Mouse (Mus musculus) kidney, embryonic 16.5 days (tissue): ENCODE results near the gene Fam173b. TPM values are rescaled to one million over a fixed set of nuclear protein-coding genes. Genes with fewer than 3 reads are reported as not detected.

Experiments
- ATAC-seq: fragments of 200-750 bp; cut with Nextera tagmentation; 2 replicates; pipeline ENCODE4 v1.8.0; 2017; ENCODE audit warnings: moderate TSS enrichment; ENCODE audit not compliant: low FRiP score, low TSS enrichment
- H3K27ac ChIP-seq: fragments of 300-500 bp; sonication (generic); 2 replicates; pipeline ENCODE4 v1.5.1; 2014; ENCODE audit warnings: low read length
- H3K27me3 ChIP-seq: fragments of 300-500 bp; sonication (generic); 2 replicates; pipeline ENCODE4 v1.6.1; 2014; ENCODE audit warnings: low read length, control low read depth, mixed read lengths; ENCODE audit not compliant: insufficient read depth
- H3K36me3 ChIP-seq: fragments of 300-500 bp; sonication (generic); 2 replicates; pipeline ENCODE4 v1.6.1; 2014; ENCODE audit warnings: low read length, control low read depth, mixed read lengths; ENCODE audit not compliant: insufficient read depth
- H3K4me1 ChIP-seq: fragments of 300-500 bp; sonication (generic); 2 replicates; pipeline ENCODE4 v1.6.1; 2014; ENCODE audit warnings: low read length, control low read depth, mixed read lengths; ENCODE audit not compliant: insufficient read depth
- H3K4me2 ChIP-seq: fragments of 300-500 bp; sonication (generic); replicated peaks from 2 replicates; pipeline ENCODE4 v1.6.1; 2014; ENCODE audit warnings: low read depth, low read length
- H3K4me3 ChIP-seq: fragments of 300-500 bp; sonication (generic); 2 replicates; pipeline ENCODE4 v1.5.1; 2014; ENCODE audit warnings: mild to moderate bottlenecking, low read length
- H3K9ac ChIP-seq: fragments of 300-500 bp; sonication (generic); replicated peaks from 2 replicates; pipeline ENCODE4 v1.6.1; 2014; ENCODE audit warnings: low read length
- H3K9me3 ChIP-seq: fragments of 300-500 bp; sonication (generic); 2 replicates; pipeline ENCODE4 v1.6.1; 2016; ENCODE audit warnings: low read length, control low read depth
- WGBS: fragments of 180-500 bp; shearing (Covaris S2); extraction: QIAGEN DNeasy Blood & Tissue Kit; methylation state at CpG from one replicate; pipeline ENCODE4 v1.1.7; 2014; 5-methylcytosine and 5-hydroxymethylcytosine counted together
- polyA plus RNA-seq: library from polyadenylated mRNA; unstranded; fragments of >200 nt; fragmentation: Nextera tagmentation; extraction: Ambion mirVana; gene quantifications from 2 replicates; pipeline ENCODE4 v1.2.1, GENCODE M21; 2015

Fam173b gene
- 14.2 and 14.8 TPM in 2 replicates for polyA plus RNA-seq

DNA sequence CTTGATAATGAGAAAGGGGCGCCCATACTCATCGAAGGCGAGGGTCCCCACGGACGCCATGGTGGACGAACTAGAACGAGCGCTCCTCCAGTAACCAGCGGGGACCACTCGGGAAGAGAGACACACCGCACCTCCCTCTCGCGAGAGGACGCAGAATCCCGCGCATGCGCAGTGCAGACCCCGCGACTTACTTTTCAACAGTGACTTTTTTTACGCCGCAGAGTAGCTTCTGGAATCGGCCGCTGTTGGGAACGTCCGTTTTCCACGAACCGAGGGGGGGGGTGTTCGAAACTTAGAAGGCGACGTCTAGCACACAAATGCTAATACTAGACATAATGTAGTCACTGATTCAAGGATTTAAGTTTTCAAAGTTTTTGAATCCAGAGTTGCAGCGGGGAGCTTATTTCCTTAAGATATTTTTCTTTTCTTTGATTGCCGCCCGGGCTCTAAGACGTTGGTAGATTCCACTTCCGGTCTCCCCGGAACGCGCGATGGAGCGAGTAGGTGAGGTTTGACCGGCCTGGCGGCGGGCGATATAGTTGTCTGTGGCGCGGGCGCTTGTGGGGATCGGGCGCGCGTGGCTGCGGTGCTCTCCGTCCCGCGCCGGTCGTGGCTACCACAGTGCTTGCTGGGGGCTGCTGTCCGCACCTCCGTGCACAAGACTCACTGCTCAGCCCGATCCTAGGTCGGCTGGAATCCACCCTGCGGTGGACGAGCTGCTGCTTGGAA lies at the start of gene Fam173b, which contains the start of gene Cct5:
TSS of gene Fam173b (plus strand) at position 207 of the 729 bp plus-strand sequence.
TSS of gene Cct5 (minus strand) at position 159 of the 729 bp plus-strand sequence.
- peak; percentile 91 for ATAC-seq
- peak within 1 kb of the TSS; percentile 95 for H3K4me2 ChIP-seq
- peak within 1 kb of the TSS; percentile 94 for H3K9ac ChIP-seq
- H3K9me3 ChIP-seq: no peaks in the 10 kb centered on the region
- peak within 1 kb of the TSS; percentile 83 for H3K27ac ChIP-seq
- peaks cover 9% of the 10 kb centered on the region for H3K36me3 ChIP-seq
- peaks cover 25% of the 10 kb centered on the region for H3K4me1 ChIP-seq
- H3K4me3 ChIP-seq: peak within 1 kb of the TSS; percentile 67
- H3K27me3 ChIP-seq: no peaks in the 10 kb centered on the region
- WGBS: under 1% methylated on average over 63 of the region's 63 CpGs

DNA sequence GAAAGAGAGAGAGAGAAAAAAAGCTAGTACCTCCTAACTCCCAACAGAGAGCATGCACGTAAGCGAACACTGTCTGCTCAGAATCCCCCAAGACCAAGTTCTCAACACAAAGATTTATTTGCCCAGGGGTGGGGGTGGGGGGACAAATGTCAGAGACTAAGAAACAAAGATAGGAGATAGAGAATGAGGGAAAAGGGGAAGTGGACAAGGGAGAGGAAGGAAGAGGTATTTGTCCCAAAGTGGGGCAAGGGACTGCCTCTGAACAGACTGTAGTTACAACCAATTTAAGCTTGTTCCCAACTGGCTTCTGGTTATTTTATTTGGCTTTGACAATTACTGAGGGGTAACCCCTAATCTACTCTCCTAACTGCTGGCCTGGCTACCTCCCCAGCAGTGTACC lies 46.8 kb upstream of the Fam173b start:
- H3K9me3 ChIP-seq: 0 out of 2 replicates have a peak, but pooled peaks cover 2% of the 10 kb centered on the region
- H3K9ac ChIP-seq: no peak overlapping the region
- H3K36me3 ChIP-seq: no peaks in the 10 kb centered on the region
- H3K27ac ChIP-seq: no peak overlapping the region
- no peaks in the 10 kb centered on the region for H3K4me1 ChIP-seq
- H3K4me3 ChIP-seq: no peak overlapping the region
- no peak overlapping the region for H3K4me2 ChIP-seq
- H3K27me3 ChIP-seq: no peaks in the 10 kb centered on the region
- 87% methylated on average over 2 of the region's 2 CpGs for WGBS
- no peak for ATAC-seq

DNA sequence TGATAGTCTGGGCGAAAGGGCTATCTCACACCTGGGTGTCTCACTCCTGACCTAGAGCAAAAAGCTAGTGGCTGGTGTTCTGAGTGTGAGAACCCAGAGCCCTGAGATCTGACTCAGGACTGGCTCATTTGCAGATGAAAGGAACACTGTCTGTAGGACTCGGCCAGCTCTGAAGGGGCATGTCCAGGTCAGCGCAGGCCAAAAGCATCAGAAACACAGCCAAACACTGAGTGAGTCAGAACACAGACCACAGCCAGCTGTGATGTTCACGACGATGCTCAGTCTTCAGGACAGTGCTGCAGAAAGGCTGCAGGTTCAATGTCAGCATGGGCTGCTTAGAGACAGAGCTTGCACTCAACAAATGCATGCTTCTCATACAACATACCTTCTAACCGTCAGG lies 40.3 kb upstream of the Fam173b start:
- Histone ChIP-seq H3K4me3 (no peak overlapping the region), H3K36me3 (no peaks in the 10 kb centered on the region), H3K4me2 (no peak overlapping the region), H3K27ac (no peak overlapping the region), H3K9me3 (0 out of 2 replicates have a peak, but pooled peaks cover 5% of the 10 kb centered on the region), H3K9ac (no peak overlapping the region), H3K27me3 (no peaks in the 10 kb centered on the region), H3K4me1 (peaks cover 15% of the 10 kb centered on the region)
- no peak for ATAC-seq
- 80% methylated on average over 6 of the region's 6 CpGs for WGBS

DNA sequence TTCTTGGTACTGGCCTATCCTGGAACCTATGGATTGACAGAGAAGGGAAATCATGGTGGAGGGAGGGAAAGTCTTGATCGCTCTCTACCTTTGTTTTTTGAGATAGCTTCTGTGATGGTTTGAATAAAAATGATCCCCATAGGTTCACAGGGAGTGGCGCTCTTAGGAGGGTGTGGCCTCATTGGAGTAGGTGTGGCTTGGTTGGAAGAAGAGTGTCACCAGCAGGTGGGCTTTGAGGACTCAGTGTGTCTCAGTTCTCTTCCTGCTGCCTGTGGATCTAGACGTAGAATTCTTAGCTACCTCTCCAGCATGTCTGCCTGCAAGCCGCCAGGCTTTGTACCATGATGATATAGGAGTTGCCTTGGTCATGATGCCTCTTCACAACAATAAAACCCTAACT lies 39.7 kb upstream of the Fam173b start:
- WGBS: 96% methylated on average over 4 of the region's 4 CpGs
- Histone ChIP-seq H3K27ac (no peak overlapping the region), H3K9me3 (0 out of 2 replicates have a peak, but pooled peaks cover 5% of the 10 kb centered on the region), H3K4me3 (no peak overlapping the region), H3K4me1 (peaks cover 15% of the 10 kb centered on the region), H3K4me2 (no peak overlapping the region), H3K27me3 (no peaks in the 10 kb centered on the region), H3K36me3 (no peaks in the 10 kb centered on the region), H3K9ac (no peak overlapping the region)
- ATAC-seq: no peak

DNA sequence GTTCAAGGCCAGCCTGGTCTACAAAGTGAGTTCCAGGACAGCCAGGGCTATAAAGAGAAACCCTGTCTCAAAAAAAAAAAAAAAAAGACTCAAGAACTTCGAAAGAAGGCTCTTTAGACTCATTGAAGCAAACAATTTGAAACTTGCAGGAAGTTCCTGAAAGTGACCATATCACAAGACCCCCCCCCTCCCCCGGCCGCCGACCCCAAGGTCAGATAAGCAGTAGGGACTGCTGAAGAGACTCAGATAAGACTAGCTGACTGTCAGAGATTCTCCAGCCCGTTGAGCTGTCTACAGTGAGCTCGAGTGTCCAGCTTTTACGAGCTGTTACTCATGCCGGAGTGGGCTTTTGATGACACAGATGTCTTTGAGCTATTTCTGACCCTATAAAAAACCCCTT lies 38.8 kb upstream of the Fam173b start:
- H3K27ac ChIP-seq: peak overlapping the region; percentile 73; the same call in 1 of the 2 replicates
- 58% methylated on average over 8 of the region's 8 CpGs for WGBS

DNA sequence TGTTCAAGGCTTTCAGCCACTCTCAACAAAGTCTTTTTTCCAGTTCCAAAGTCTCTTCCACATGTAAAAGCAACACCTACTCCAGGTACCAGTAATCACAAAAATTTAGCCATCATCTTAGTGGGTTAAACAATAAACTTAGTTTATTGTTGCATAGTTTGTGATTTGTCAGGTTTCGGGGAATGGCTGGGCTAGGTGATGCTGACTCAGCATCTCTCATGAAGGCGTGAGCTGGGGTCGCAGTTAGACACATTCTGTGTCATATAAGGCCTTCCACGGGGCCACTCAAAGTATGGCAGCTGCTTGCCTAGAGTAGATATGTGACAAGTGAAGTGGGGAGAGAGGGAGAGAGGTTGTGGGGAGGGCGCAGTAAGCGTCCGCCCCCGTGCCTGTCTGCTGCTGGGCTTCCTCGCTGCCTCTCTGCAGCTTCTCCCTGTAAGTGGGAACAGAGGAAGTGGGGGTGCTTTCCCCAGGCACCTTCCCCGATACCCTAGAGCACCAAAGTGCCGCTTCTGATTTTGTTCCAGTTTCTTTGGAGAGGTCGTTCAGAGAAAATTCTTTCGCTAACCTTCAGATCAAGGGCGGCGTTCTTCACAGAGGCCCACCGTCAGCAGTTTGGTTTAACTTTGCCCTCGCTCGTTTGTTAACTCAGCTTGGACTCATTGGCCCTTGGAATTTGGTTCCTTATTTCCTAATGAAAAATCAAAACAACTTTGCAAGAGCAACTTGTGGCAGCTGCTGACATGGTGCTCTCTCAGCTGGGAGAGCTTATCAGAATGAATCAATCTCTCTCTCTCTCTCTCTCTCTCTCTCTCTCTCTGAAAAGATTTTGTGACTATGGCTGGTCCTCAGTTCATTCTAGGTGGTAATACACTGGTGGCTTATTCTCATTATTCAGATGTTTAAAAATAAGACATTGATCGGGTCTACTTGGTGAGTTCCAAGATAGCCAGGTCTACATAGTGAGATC lies 37.8 kb upstream of the Fam173b start:
- no peaks in the 10 kb centered on the region for H3K27me3 ChIP-seq
- H3K27ac ChIP-seq: peak overlapping the region; percentile 73
- 45% methylated on average over 19 of the region's 19 CpGs for WGBS
- peak overlapping the region; percentile 38 for H3K4me2 ChIP-seq
- 0 out of 2 replicates have a peak, but pooled peaks cover 5% of the 10 kb centered on the region for H3K9me3 ChIP-seq
- no peaks in the 10 kb centered on the region for H3K36me3 ChIP-seq
- H3K4me1 ChIP-seq: peaks cover 23% of the 10 kb centered on the region
- peak; percentile 21; the same call in 1 of the 2 replicates for ATAC-seq
- H3K9ac ChIP-seq: 0 out of 2 replicates have a peak overlapping the region, but pooled peaks have one; percentile 41
- no peak overlapping the region for H3K4me3 ChIP-seq

More for the DNA sequence above, 38.8 kb upstream of the Fam173b start:
- ATAC-seq: no peak
- H3K9ac ChIP-seq: no peak overlapping the region
- H3K4me1 ChIP-seq: peaks cover 15% of the 10 kb centered on the region
- no peaks in the 10 kb centered on the region for H3K36me3 ChIP-seq
- no peaks in the 10 kb centered on the region for H3K27me3 ChIP-seq
- no peak overlapping the region for H3K4me3 ChIP-seq
- 0 out of 2 replicates have a peak, but pooled peaks cover 5% of the 10 kb centered on the region for H3K9me3 ChIP-seq
- no peak overlapping the region for H3K4me2 ChIP-seq

DNA sequence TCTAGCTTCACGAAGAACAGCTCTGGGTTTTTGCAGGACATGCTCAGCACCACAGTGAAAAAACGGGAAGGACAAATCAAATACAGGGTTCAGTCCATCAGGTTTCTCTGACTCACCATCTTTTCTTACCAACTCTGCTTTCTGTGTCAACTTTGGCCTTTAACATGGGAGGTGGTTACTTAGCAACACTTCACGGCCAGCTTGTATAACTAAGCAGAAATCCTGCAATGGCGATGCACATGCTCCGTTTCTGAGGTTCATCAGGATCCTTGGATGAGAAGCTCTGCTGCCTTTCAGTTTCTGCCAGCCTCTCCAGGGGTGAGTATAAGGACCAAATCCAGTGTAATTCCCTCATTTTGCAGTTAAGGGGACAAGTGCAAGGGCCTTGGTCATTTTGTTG lies 36.5 kb upstream of the Fam173b start, which contains the start of gene Cmbl:
TSS of gene Cmbl (plus strand) at position 206 of the 400 bp plus-strand sequence.
- Histone ChIP-seq H3K4me3 (no peak within 1 kb of the TSS), H3K27me3 (no peaks in the 10 kb centered on the region), H3K4me1 (peaks cover 32% of the 10 kb centered on the region), H3K9ac (no peak within 1 kb of the TSS), H3K27ac (peak within 1 kb of the TSS; percentile 73), H3K36me3 (no peaks in the 10 kb centered on the region), H3K4me2 (no peak within 1 kb of the TSS), H3K9me3 (no peaks in the 10 kb centered on the region)
- 66% methylated on average over 5 of the region's 5 CpGs for WGBS
- no peak for ATAC-seq

DNA sequence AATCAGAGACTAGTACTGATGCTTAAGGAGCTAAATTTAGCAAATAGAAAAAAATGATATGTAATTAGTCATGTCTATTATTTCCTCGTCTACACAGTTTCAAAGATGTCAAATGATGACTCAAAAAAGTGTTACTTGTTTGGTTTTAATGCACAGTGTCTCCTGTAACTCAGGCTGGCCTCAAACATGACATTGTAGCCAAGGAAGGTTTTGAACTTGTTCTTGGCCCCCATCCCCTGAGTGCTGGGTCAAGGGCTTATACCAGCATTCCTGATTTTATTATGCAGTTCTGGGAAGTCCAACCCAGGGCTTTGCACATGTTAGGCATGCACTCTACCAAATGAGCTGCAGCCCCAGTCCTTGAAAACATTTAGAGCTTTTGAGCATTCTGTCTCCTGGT lies 35.9 kb upstream of the Fam173b start:
- ATAC-seq: no peak
- H3K4me3 ChIP-seq: no peak overlapping the region
- H3K27me3 ChIP-seq: no peaks in the 10 kb centered on the region
- H3K9me3 ChIP-seq: no peaks in the 10 kb centered on the region
- H3K4me2 ChIP-seq: no peak overlapping the region
- WGBS: 72% methylated on average over 1 of the region's 1 CpGs
- H3K36me3 ChIP-seq: no peaks in the 10 kb centered on the region
- H3K4me1 ChIP-seq: peaks cover 32% of the 10 kb centered on the region
- no peak overlapping the region for H3K9ac ChIP-seq
- H3K27ac ChIP-seq: no peak overlapping the region

DNA sequence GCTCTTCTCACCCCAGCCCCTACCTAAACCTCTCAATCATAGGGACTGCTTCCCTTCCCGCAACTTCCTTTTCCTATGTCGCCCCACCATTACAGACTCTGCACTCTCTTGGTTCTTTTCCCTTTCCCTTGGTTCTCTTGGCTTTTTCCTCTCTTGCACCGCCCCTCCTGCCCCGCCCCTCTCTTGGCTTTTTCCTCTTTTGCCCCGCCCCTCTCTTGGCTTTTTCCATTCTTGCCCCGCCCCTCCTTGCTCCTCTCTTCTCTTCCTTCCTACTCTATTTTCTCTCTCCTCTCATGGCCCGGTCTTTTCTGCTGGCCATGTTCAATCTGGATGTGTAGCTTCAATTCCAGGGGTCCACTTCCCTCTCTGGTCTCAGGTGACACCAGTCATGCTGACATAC lies 34.2 kb upstream of the Fam173b start:
- H3K9ac ChIP-seq: no peak overlapping the region
- no peaks in the 10 kb centered on the region for H3K36me3 ChIP-seq
- H3K4me1 ChIP-seq: peaks cover 32% of the 10 kb centered on the region
- H3K4me2 ChIP-seq: no peak overlapping the region
- H3K4me3 ChIP-seq: no peak overlapping the region
- no peaks in the 10 kb centered on the region for H3K27me3 ChIP-seq
- no peaks in the 10 kb centered on the region for H3K9me3 ChIP-seq
- ATAC-seq: no peak
- WGBS: 83% methylated on average over 7 of the region's 7 CpGs
- H3K27ac ChIP-seq: no peak overlapping the region
